Mouse (Mus musculus): Measurements from ENCODE around the gene Mterf1a.

- no peak for TF ChIP-seq POLR2A (IDR thresholded peaks at IDR 0.05; ENCODE audit: low read depth, low read length)
- no peak for TF ChIP-seq CTCF (IDR thresholded peaks at IDR 0.05; ENCODE audit: extremely low read depth, insufficient read depth, insufficient read length, insufficient replicate concordance)
Measured at GRCm38 (mm10) chr5:3939335-3939734, 45.6 kb upstream of the Mterf1a start.
